Mouse (Mus musculus) kidney, embryonic 15.5 days (tissue): Measurements from ENCODE around the gene Fam193a. TPM values are rescaled to one million over a fixed set of nuclear protein-coding genes. Genes with fewer than 3 reads are reported as not detected.

Source experiments
- ATAC-seq: fragments of 200-750 bp; cut with Nextera tagmentation; replicated peaks from 2 replicates; pipeline ENCODE4 v1.8.0; 2017; ENCODE audit warnings: moderate TSS enrichment; ENCODE audit not compliant: low FRiP score
- H3K27ac ChIP-seq: fragments of 300-500 bp; sonication (generic); 2 replicates; pipeline ENCODE4 v1.5.1; 2015; ENCODE audit warnings: mild to moderate bottlenecking, inconsistent platforms
- H3K27me3 ChIP-seq: fragments of 300-500 bp; sonication (generic); 2 replicates; pipeline ENCODE4 v1.6.1; 2015; ENCODE audit warnings: inconsistent platforms
- H3K36me3 ChIP-seq: fragments of 300-500 bp; sonication (generic); 2 replicates; pipeline ENCODE4 v1.6.1; 2015; ENCODE audit warnings: inconsistent platforms
- H3K4me1 ChIP-seq: fragments of 300-500 bp; sonication (generic); 2 replicates; pipeline ENCODE4 v1.6.1; 2015; ENCODE audit warnings: inconsistent platforms
- H3K4me2 ChIP-seq: fragments of 300-500 bp; sonication (generic); 2 replicates; pipeline ENCODE4 v1.6.1; 2015; ENCODE audit warnings: moderate library complexity, mild to moderate bottlenecking, inconsistent platforms
- H3K4me3 ChIP-seq: fragments of 300-500 bp; sonication (generic); replicated peaks from 2 replicates; pipeline ENCODE4 v1.5.1; 2015; ENCODE audit warnings: mild to moderate bottlenecking, inconsistent platforms
- H3K9ac ChIP-seq: fragments of 300-500 bp; sonication (generic); 2 replicates; pipeline ENCODE4 v1.6.1; 2015; ENCODE audit warnings: mild to moderate bottlenecking, inconsistent platforms
- H3K9me3 ChIP-seq: fragments of 300-500 bp; sonication (generic); replicated peaks from 2 replicates; pipeline ENCODE4 v1.6.1; 2016; ENCODE audit warnings: inconsistent platforms
- WGBS: fragments of 180-500 bp; shearing (Covaris S2); methylation state at CpG from one replicate; pipeline ENCODE4 v1.1.7; 2015; ENCODE audit warnings: mixed read lengths; 5-methylcytosine and 5-hydroxymethylcytosine counted together
- polyA plus RNA-seq: library from polyadenylated mRNA; unstranded; fragments of >200 nt; fragmentation: Nextera tagmentation; extraction: Ambion mirVana; gene quantifications from 2 replicates; pipeline ENCODE4 v1.2.1, GENCODE M21; 2015

Fam193a gene
- polyA plus RNA-seq, result 10.6 and 13.0 TPM in 2 replicates

GRCm38 (mm10) chr5:34369341-34370021 lies at the start of gene Fam193a:
TSS of gene Fam193a (plus strand) at chr5:34369933.
- peak within 1 kb of the TSS; percentile 94 for H3K9ac ChIP-seq
- H3K36me3 ChIP-seq, result peaks cover 11% of the 10 kb centered on the region
- H3K4me2 ChIP-seq, result peak within 1 kb of the TSS; percentile 70
- H3K27me3 ChIP-seq, result no peaks in the 10 kb centered on the region
- peak; percentile 100 for ATAC-seq
- H3K27ac ChIP-seq, result peak within 1 kb of the TSS; percentile 86
- H3K4me3 ChIP-seq, result peak within 1 kb of the TSS; percentile 93
- 1% methylated on average over 57 of the region's 64 CpGs for WGBS
- peaks cover 22% of the 10 kb centered on the region for H3K4me1 ChIP-seq
- H3K9me3 ChIP-seq, result no peaks in the 10 kb centered on the region

GRCm38 (mm10) chr5:34321236-34321635 lies 48.5 kb upstream of the Fam193a start:
- H3K27me3 ChIP-seq, result no peaks in the 10 kb centered on the region
- no peak for ATAC-seq
- no peaks in the 10 kb centered on the region for H3K36me3 ChIP-seq
- H3K9ac ChIP-seq, result no peak overlapping the region
- 88% methylated on average over 4 of the region's 4 CpGs for WGBS
- H3K9me3 ChIP-seq, result no peaks in the 10 kb centered on the region
- peaks cover 2% of the 10 kb centered on the region for H3K4me1 ChIP-seq
- H3K4me3 ChIP-seq, result no peak overlapping the region
- no peak overlapping the region for H3K4me2 ChIP-seq
- no peak overlapping the region for H3K27ac ChIP-seq

- ATAC-seq, result no peak
- H3K4me2 ChIP-seq, result no peak overlapping the region
- peaks cover 12% of the 10 kb centered on the region for H3K4me1 ChIP-seq
- no peak overlapping the region for H3K9ac ChIP-seq
- peaks cover 10% of the 10 kb centered on the region for H3K27me3 ChIP-seq
- H3K4me3 ChIP-seq, result no peak overlapping the region
- H3K9me3 ChIP-seq, result no peaks in the 10 kb centered on the region
- H3K36me3 ChIP-seq, result no peaks in the 10 kb centered on the region
- no peak overlapping the region for H3K27ac ChIP-seq
These were observed 44.4 kb upstream of the Fam193a start for GRCm38 (mm10) chr5:34325286-34325685.

- WGBS, result 33% methylated on average over 4 of the region's 4 CpGs
- Histone ChIP-seq H3K4me3 (no peak overlapping the region), H3K4me1 (peaks cover 12% of the 10 kb centered on the region), H3K36me3 (no peaks in the 10 kb centered on the region), H3K9ac (no peak overlapping the region), H3K27me3 (peaks cover 10% of the 10 kb centered on the region), H3K9me3 (no peaks in the 10 kb centered on the region), H3K4me2 (0 out of 2 replicates have a peak overlapping the region, but pooled peaks have one; percentile 72), H3K27ac (no peak overlapping the region)
- no peak for ATAC-seq
These were observed 43.5 kb upstream of the Fam193a start for GRCm38 (mm10) chr5:34326249-34326691.

GRCm38 (mm10) chr5:34326875-34327576 lies 42.7 kb upstream of the Fam193a start:
- Histone ChIP-seq H3K36me3 (no peaks in the 10 kb centered on the region), H3K4me1 (peaks cover 12% of the 10 kb centered on the region), H3K9me3 (no peaks in the 10 kb centered on the region), H3K4me3 (peak overlapping the region; percentile 41), H3K27ac (no peak overlapping the region), H3K27me3 (peaks cover 10% of the 10 kb centered on the region), H3K4me2 (peak overlapping the region; percentile 72), H3K9ac (peak overlapping the region; percentile 45)
- WGBS, result 11% methylated on average over 31 of the region's 31 CpGs
- peak; percentile 82; the same call in 1 of the 2 replicates for ATAC-seq

GRCm38 (mm10) chr5:34330136-34330535 lies 39.6 kb upstream of the Fam193a start:
- Histone ChIP-seq H3K4me1 (peaks cover 13% of the 10 kb centered on the region), H3K9ac (no peak overlapping the region), H3K9me3 (no peaks in the 10 kb centered on the region), H3K27me3 (peaks cover 10% of the 10 kb centered on the region), H3K36me3 (no peaks in the 10 kb centered on the region), H3K4me2 (no peak overlapping the region), H3K27ac (no peak overlapping the region), H3K4me3 (no peak overlapping the region)
- WGBS, result 86% methylated on average over 2 of the region's 2 CpGs
- ATAC-seq, result no peak

GRCm38 (mm10) chr5:34334081-34334480 lies 35.7 kb upstream of the Fam193a start:
- Histone ChIP-seq H3K9me3 (no peaks in the 10 kb centered on the region), H3K27ac (no peak overlapping the region), H3K27me3 (no peaks in the 10 kb centered on the region), H3K4me2 (no peak overlapping the region), H3K36me3 (peaks cover 6% of the 10 kb centered on the region; the same call in 1 of the 2 replicates), H3K4me1 (peaks cover 18% of the 10 kb centered on the region; the same call in 1 of the 2 replicates), H3K9ac (no peak overlapping the region), H3K4me3 (no peak overlapping the region)
- 94% methylated on average over 1 of the region's 1 CpGs for WGBS
- no peak for ATAC-seq

- Histone ChIP-seq H3K27ac (peak overlapping the region; percentile 92), H3K4me2 (peak overlapping the region; percentile 67), H3K9me3 (no peaks in the 10 kb centered on the region), H3K27me3 (no peaks in the 10 kb centered on the region), H3K4me1 (peaks cover 18% of the 10 kb centered on the region; the same call in 1 of the 2 replicates), H3K4me3 (peak overlapping the region; percentile 95), H3K9ac (peak overlapping the region; percentile 77), H3K36me3 (peaks cover 6% of the 10 kb centered on the region; the same call in 1 of the 2 replicates)
- 1% methylated on average over 21 of the region's 21 CpGs for WGBS
- peak; percentile 73 for ATAC-seq
These were observed 34.1 kb upstream of the Fam193a start for GRCm38 (mm10) chr5:34335539-34336096.

GRCm38 (mm10) chr5:34336097-34336774 lies 33.5 kb upstream of the Fam193a start, which contains the start of gene Rnf4:
TSS of gene Rnf4 (plus strand) at chr5:34336289.
- Histone ChIP-seq H3K36me3 (peaks cover 6% of the 10 kb centered on the region; the same call in 1 of the 2 replicates), H3K27ac (peak within 1 kb of the TSS; percentile 98), H3K9me3 (no peaks in the 10 kb centered on the region), H3K4me1 (peaks cover 18% of the 10 kb centered on the region; the same call in 1 of the 2 replicates), H3K4me3 (peak within 1 kb of the TSS; percentile 95), H3K9ac (peak within 1 kb of the TSS; percentile 95), H3K27me3 (no peaks in the 10 kb centered on the region), H3K4me2 (peak within 1 kb of the TSS; percentile 76)
- WGBS, result under 1% methylated on average over 67 of the region's 67 CpGs
- ATAC-seq, result peak; percentile 97

GRCm38 (mm10) chr5:34336775-34337450 lies 32.8 kb upstream of the Fam193a start:
- Histone ChIP-seq H3K9me3 (no peaks in the 10 kb centered on the region), H3K27me3 (no peaks in the 10 kb centered on the region), H3K27ac (peak overlapping the region; percentile 98), H3K36me3 (peaks cover 6% of the 10 kb centered on the region; the same call in 1 of the 2 replicates), H3K4me1 (peaks cover 18% of the 10 kb centered on the region; the same call in 1 of the 2 replicates), H3K4me3 (peak overlapping the region; percentile 95), H3K4me2 (peak overlapping the region; percentile 76), H3K9ac (peak overlapping the region; percentile 95)
- ATAC-seq, result peak; percentile 57
- WGBS, result under 1% methylated on average over 42 of the region's 42 CpGs

- Histone ChIP-seq H3K4me3 (no peak overlapping the region), H3K9ac (no peak overlapping the region), H3K4me2 (no peak overlapping the region), H3K36me3 (peaks cover 32% of the 10 kb centered on the region), H3K27ac (no peak overlapping the region), H3K27me3 (no peaks in the 10 kb centered on the region), H3K9me3 (no peaks in the 10 kb centered on the region), H3K4me1 (peaks cover 16% of the 10 kb centered on the region; the same call in 1 of the 2 replicates)
- ATAC-seq, result no peak
- 96% methylated on average over 6 of the region's 6 CpGs for WGBS
These were observed 29.5 kb upstream of the Fam193a start for GRCm38 (mm10) chr5:34340246-34340645.
